Mouse (Mus musculus) lung, postnatal 14 days (tissue): ENCODE measurements at regions not wholly inside any gene's neighbourhood (a gene's known extent, or its start where the extent isn't known, plus 50 kb on each side); places are given as distances from the start of the nearest gene placed in this dataset.
"Not testable (repeated sequence)": the region's sequence is repeated elsewhere in the genome, so short reads cannot be mapped to it uniquely, and the experiment has no call there.

ENCODE experiments used
- DNase-seq: peaks from one replicate; pipeline ENCODE4 v3.0.0; 2021

DNA sequence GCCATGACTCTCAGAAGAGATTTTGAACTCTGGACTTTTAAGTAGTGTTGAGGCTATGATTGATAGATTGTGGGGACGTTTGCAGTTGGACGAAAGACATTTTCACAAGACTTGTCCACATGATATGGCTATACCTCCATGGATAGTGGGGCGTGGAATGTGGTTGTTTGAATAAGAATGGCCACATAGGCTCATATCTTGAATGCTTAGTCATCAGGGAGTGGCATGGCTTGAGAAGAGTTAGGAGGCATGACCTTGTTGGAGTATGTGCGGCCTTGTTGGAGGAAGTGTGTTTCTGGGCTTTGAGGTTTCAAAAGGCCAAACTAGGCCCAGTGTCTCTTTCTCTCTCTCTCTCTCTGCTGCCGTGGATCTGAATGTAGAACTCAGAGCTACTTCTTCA lies 204.7 kb upstream of the Pclo start:
- DNase-seq: no peak

DNA sequence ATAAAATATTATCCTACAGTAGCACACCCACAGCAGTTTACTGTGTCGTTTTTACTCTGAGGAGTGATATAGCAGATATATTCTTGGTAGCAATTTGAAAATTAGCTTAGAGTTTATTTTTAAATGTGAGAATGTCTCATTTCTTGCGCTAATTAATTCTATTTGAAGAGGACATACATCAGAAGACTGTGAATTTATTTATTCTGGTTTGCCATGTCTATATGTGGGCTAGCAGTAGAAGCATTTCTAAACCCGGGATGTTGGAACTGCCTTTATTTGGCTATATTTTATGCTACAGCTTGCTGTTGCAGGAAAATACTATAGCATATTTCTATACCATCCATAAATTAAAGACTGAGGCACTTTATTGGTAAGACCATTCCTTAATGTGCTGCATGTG lies 203.0 kb upstream of the Pclo start:
- DNase-seq: no peak

DNA sequence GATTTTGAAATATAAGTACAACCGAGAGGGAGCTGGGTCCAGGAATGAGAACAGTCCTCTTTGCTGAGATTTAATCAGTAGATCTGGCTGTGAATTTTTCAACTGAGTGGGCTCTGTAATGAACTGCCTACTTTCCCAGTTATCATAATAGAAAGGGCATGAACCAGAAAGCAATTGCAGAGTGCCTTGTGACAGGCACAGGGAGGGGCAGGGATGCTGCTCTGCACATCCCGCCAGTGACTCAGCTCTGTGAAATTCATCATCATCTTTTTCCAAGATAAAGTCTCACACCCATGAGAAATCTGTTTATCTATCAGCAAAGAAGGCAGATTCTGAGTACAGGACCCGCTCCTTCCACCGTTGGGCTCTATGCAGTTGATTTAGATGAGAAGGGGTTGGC lies 194.5 kb upstream of the Pclo start:
- DNase-seq: no peak

DNA sequence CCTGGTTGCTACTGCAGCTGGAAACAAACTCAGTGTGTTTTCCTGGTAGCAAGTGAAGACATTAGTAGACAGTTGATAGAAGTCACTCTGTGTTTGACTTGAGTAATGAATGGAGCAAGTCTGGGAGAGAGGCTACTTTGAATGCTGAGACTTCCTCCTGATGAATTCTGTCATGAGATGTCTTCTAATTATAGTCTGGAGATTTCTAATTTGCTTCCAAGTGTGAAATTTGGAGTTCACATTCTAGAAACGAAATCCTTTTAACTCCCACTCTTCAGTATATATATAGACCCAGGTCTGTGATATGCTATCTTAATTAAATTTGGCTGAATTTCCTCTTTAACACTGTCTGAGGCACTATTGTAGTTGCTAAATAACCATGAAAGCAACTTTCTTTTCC lies 192.7 kb upstream of the Pclo start:
- DNase-seq: no peak

DNA sequence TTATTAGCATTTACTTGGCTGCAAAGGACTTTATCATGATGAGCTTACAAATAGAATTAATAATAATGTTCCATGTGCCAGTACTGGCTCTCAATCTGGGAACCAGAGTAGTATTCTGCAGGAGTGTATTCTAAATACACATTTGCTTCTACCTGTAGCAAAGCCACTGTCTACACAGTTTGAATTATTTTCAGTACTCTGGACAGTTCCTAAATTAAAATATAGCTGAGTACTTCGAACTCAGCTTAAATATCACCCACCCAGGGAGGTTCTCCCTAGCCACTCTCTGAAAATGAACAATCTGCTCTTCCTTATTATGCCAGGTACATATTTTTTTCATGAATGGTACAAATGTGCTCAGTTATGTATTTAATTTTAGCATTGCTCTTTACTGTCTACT lies 154.3 kb upstream of the Pclo start:
- no peak for DNase-seq

DNA sequence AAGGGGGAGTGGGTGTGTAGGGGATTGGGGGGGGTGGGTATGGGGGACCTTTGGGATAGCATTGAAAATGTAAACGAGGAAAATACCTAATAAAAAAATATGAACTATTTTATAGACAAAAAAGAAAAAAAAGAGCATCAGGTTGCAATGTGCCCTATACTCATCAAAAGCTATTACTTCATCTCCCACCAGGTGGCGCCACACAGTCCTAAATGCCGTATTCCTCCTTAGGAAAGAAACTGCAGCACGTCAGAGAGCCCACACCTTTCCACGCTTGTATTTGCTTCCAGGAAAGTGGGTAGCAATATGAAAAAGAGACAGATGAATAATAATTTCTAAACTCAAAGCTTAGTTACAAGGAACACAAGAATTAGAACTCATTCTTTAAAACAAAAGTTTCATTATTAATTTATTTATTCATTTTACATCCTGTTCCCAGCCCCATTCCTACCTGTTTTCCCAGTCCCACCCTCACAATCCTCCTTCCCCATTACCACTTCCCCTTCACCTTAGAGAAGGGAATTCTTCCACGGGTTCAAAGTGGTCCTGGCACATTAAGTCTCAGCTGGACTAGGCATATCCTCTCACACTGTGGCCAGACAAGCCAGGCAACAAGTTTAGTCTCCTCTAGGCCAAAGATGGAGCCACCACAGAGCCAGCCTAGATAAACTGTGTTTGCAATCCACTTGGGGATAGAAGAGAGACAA lies 125.4 kb upstream of the Pclo start:
- peak; percentile 34 for DNase-seq

DNA sequence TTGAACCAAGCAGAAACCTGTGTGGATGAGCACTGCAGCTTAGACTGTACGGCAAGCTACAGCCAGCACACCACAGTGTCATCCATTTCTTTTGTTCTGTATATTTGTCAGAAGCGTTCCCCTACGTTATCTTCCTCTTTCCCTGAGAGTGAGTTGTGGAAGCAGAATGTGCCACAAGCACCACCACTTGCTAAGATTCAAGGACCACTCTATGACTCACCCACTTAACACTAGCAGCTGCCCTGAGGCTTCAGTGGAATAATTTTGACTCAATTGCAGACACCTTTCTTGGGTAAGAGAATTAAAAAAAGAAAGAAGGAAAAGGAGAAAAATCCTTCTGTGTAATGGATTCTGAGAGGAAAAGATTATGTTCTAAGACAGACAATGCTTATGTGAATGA lies 122.9 kb upstream of the Pclo start:
- no peak for DNase-seq

DNA sequence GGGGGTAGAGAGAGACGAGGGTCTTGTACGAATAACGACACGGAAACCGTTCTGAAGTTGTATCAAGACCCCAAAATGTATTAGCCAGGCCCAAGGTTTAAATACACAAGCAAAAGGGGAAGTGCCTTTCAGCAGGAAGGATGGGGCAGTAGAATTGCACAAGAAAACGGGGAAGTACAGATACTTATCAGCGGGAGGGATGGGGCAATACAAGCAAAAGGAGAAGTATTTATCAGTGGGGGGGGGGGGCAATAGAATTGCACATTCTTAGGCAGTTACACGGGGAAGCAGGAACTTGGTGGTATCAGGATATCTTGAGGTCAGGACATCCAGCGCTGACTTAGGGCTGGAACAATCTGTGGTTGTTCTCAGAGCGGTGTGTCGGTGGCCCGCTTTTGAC lies 111.3 kb upstream of the Pclo start:
- not testable (repeated sequence) for DNase-seq

DNA sequence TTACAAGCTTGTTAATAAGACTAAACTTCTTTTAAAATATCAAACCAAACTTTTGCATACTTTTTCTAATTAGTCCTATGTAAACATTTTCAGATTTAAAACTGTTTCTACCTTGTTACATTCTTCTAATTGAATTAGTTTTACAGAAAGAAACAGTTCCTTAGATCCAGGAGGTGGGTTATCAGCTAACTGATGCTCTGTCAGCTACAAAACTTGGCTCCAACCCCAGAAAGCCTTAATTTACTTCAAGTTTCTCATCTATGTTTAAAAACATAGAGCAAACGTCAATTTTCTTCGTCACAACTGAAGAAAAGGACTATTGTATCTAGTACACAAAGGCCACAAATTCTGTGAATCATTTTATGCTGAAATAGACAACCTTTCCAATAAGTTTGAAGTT lies 110.4 kb upstream of the Pclo start:
- no peak for DNase-seq

DNA sequence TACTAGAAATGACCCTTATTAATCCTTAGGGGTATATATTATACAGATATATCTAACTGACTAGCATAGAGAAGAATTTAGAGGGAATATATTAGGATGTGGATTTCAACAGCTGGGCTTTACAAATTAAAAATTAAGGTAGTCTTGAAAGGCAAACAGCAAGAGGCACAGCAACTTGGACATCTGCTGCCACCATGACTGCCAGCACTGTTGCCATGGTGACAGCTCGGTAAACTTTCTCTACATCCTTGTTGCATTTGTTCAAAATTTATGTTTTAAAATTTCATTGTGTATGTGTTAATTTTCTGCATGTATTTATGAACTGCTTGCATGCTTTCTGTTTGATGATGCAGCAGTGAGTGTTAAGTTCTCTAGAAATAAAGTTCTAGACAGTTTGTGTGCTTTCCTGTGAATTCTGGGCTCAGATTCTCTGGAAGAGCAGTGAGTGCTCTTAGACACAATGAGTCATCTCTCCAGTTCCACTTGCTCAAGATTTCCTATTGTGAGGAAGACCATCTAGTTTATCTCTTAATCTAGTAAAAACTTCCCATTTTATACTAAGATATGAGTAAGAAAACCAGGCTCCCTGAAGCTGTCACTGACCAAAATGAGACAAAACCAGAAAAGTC lies 99.4 kb upstream of the Pclo start:
- DNase-seq: no peak

DNA sequence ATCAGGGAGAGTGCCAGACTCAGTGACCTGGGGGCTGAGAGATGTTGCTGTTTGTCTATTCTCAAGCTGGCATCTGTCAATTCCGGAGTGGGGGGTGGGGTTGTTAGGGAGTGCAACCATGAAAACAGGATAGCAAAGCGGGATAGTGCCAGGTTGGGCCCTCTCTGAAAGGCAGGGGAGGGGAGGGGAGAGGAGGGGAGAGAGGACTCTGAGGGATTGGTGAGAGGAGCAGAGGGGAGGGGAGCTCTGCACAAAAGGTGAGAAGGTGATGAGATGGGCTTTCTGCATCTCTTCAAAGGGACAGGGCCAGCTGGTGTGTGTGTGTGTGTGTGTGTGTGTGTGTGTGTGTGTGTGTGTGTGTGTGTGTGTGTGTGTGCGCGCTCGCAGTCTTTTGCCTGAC lies 61.6 kb upstream of the Pclo start:
- DNase-seq: no peak
